Mouse (Mus musculus) brain, adult 2 months (tissue): ENCODE measurements around the gene Olfr1428.
"Not testable (repeated sequence)": the region's sequence is repeated elsewhere in the genome, so short reads cannot be mapped to it uniquely, and the experiment has no call there.

Experiments
- DNase-seq: peaks from one replicate; pipeline ENCODE4 v3.0.0; 2011; ENCODE audit warnings: low read depth, low spot score

Gene Olfr1428

DNA sequence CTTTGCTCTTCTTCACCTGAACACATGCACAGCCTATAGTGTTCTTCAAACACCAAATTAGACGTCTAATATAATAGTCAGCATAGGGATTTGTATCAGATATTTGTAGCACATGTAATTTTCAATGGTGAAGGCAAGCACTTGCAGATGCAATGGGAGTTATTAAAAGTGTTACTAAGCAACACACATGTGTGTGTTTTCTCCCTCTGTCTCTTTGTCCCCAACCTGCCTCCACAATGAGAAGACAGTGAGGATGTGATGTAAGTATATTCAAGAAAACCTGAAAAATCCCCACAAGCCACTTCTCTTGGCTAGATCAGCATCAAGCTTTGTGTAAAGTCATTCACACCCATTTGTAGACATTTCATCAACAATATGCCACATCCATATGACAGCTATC is at the start of gene Olfr1428:
Gene Olfr1428 (minus strand): TSS at position 101 of the 400 bp plus-strand sequence.
- DNase-seq, result no peak

DNA sequence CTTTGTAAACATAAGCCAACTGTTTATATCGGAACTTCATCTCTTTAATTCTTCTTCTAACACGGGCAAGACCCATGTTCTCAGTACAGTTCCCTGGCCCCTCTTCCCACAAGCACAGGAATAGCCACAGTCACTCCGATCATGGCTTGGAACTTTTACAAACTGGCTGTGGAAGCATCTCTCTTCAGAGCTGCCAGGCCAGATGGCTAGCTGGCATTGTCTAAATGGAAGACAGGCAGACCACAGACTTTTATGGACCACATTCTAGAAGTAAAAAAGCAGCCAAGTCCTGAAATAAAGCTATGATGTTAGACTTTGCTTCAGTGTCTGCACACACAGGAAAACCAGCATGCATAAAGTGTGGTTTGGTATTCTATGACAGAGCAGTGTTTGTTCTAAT is 29.8 kb upstream of the Olfr1428 start:
- peak; percentile 73 for DNase-seq

DNA sequence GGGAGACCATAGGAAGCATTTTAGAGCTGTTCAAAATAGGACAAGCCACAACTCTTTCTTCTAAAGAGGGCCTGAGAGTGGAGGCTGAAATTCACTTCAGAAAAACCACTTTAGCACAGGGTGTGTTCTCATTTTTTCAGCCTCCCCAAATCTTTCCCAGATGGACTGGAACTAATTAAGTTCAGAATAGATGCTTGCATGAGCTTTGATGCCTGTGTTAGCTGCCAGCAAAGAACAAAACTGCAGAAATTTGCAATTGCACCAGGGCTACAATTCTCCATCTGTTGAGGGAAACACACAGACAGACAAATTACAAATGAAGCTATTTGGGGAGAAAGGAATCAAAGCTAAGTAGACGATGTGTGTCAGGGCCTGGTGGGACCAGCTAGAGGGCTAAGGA is 27.7 kb upstream of the Olfr1428 start:
- peak; percentile 89 for DNase-seq

DNA sequence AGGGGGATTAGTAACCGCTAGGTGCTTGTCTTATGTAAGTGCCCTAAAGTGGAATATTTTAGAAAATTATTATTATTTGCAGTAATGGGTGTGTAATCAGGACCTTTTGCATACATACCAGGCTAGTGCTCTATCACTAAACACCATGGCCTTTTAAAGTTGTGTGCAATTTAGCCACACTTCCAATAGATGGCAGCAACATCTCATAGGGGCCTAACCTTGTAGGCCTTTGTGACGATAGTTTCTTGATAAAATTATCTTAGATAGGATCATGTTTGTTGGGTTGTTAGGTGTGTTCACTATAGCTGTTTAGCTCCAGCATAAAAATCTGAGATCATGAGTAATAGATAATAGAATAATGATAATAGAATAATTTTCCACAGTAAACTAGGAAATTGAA is 18.6 kb upstream of the Olfr1428 start:
- DNase-seq, result peak; percentile 56

DNA sequence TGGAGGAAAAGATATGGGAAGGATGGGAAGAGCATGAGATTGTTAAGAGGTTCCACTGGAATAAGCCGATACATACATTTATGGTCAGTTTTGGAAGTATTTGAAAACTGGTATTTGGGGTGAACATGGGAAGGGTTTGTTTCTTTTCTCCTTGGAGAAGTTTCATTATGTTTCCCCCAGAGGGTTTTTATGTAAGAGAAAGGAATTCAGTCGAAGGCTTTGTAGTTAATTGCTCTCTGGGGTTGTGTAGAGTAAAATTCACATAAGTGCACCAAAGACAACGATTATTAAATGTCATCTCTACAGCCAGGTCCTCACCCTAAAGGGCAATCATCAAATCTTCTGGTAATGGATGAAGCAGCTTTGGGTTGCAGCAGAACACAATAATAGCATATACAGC is 7.4 kb upstream of the Olfr1428 start, which contains the start of gene Olfr76:
Gene Olfr76 (minus strand): TSS at position 101 of the 400 bp plus-strand sequence.
- no peak for DNase-seq

DNA sequence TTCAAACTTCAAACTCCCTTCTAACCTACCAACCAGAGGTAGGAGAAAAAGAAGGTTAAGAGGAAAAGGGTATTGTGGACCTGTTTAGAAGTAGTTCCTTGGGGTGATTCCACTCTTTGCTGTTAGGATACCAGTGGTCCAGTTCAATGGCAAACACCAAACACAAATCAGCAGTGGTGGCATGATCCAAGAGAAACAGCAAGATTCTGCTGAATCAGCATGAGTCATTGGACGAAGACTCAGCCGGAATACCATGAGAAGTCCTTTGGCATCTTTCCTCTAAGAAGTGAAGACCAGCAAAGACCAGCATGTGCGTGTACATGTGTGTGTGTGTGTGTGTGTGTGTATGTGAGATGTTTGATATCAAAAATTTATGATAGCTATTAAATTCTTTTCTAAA is 767 bp upstream of the Olfr1428 start:
- DNase-seq, result no peak

DNA sequence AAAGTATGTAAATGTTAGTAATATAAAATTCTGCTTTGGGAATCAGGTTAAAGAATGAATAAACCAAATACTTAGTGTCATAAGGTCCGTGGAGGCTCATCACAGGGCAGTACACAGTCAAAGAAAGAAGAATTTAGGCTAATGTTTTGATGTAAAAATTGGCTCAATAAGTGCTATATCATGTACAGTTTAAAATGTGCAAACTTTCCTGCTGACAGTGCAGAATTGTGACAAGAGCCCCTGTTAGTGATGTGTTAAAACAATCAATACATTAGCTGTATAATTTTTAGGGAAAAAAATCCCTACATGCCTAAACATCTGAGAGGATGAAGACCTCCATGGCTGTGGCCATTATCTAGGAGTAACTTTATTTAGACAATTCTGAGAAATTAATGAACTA is 1.9 kb downstream of the Olfr1428 start:
- no peak for DNase-seq

DNA sequence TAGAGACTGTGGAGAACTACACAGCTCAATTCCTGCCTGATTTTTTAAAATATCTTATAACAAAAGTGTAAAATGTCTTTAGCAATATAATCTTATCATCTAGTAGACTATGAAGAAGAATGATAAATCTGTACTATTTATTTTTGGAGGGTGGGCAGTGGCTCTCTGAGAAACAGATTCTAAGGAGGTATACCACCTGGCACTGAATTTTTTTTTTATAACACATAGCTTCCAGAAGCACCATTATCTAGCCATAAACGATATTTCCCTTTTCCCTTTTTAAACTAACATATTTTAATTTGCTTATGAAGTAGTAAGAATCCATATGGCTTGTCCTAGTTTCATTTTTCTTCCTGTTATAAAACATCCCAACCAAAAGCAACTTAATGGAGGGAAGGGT is 11.2 kb downstream of the Olfr1428 start:
- DNase-seq, result peak; percentile 38

DNA sequence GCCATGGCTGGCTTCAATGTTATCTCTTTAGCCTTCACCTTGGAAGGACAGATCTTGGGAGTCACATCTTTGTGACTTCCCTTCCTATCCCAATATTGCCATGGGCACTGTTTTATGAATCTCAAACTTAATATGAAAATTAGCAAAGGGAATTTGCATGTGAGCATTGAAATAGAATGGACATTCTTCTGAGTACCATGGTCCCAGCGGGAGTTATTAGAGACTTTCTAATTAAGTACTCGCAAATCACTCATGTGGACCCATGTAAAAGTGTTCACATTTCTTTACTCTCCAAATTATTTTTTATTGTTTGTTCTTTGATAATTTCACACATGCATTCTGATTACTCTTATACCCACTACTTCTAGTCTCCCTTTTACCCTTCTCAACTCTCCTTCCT is 12.5 kb downstream of the Olfr1428 start, which contains the start of gene Olfr1427:
Gene Olfr1427 (minus strand): TSS at position 101 of the 400 bp plus-strand sequence.
- DNase-seq, result no peak

DNA sequence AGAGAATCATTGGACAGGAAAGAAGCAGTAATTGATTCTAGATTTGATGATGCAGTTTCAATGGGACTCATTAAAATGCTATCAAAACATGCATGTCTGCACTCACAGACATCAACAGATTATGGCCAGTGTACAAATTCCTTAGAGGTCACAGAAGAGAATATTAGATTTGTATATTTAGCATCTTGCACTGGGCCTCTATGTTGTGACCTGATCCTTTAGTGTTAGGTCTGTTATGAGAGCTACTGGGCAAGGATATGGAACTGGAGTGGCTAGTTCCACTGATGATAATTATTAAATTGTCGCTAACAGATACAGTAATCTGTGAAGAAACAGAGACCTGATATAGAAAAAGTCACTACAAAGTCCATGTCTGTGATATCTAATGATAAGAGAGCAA is 23.8 kb downstream of the Olfr1428 start, which contains the start of gene Olfr1426:
Gene Olfr1426 (minus strand): TSS at position 101 of the 400 bp plus-strand sequence.
- DNase-seq, result no peak

DNA sequence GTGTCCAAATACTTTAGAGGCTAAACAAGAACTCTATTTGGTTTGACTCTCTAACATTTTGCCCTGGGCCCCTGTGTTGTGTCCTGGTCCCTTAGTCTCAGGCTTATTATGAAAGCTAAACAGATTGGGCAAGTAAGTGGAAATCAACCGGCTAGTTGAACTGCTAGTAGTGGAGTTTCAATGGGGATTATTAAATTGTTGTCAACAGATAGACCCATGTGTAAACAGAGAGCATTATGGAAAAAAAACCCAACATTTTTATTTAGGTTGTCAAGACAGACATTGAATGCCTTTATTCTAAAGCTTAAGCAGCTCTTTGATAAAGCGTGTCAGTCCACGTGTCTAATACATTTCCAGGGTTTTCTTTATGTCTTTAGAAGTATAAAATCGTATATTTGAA is 38.1 kb downstream of the Olfr1428 start, which contains the start of gene Olfr1425:
Gene Olfr1425 (minus strand): TSS at position 101 of the 400 bp plus-strand sequence.
- not testable (repeated sequence) for DNase-seq

DNA sequence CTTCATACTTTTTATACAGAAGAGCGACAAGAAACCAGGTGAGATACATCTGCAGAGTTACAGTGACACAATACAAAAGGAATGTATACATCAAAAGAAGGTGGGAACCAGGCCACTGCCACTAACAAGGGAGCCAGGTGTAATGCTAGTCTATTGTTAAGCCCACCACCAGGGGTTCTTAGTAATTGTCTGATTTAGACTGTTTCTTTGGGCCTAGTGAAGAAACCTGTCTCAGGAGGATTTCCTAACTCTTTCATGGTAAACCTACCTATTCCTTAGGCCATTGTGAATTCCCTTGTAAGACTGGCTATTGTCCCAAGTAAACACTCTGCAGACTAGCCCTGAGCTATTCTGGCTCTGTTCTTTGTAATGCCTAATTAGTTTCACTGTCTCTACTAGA is 46.2 kb downstream of the Olfr1428 start:
- DNase-seq, result not testable (repeated sequence)

DNA sequence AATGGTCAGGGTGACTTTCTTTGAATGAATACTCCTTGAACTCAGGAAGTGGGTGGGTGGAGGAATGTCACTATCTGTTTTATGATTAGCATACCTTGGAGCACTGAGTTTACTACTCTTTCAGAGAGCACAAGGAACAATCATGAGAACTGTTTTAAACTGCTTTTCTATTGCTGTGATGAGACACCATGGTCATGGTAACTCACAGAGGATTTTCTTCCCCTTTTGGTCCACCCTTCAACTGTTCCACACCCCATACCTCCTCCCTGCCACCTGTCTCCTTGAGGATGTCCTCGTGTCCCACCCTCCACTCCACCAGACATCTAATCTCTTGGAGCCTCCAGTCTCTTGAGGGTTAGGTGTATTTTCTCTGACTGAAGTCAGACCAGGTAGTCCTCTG is 47.9 kb downstream of the Olfr1428 start:
- DNase-seq, result not testable (repeated sequence)

DNA sequence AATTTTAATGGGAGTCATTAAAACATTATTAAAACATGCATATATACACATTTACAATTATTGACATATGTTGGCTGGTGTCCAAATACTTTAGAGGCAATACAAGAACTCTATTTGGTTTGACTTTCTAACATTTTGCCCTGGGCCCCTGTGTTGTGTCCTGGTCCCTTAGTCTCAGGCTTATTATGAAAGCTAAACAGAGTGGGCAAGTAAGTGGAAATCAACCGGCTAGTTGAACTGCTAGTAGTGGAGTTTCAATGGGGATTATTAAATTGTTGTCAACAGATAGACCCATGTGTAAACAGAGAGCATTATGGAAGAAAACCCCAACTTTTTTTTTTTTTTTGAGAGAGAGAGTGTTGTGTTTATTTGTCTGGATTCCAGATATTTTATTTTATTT is 53.1 kb downstream of the Olfr1428 start, which contains the start of gene Olfr1424:
Gene Olfr1424 (minus strand): TSS at position 101 of the 400 bp plus-strand sequence.
- DNase-seq, result not testable (repeated sequence)
